Mouse (Mus musculus) T-helper 2 cell (primary cell): Measurements from ENCODE around the gene Vac14.

Source experiments
- in situ Hi-C: fragments of 300-600 bp; cut with MboI, MseI; formaldehyde crosslinking; loops from one replicate; pipeline ENCODE4 v1.15.1; 2025; ENCODE audit warnings: high pct_unique_total_duplicates

Vac14 gene

GRCm38 (mm10) chr8:110745162-110745561 is 126.8 kb downstream of the Vac14 start:
- in situ Hi-C loops: no loop called here

GRCm38 (mm10) chr8:110746661-110747060 is 128.3 kb downstream of the Vac14 start:
- in situ Hi-C loops: no loop called here

- in situ Hi-C loops: no loop called here
These were observed 131.2 kb downstream of the Vac14 start for GRCm38 (mm10) chr8:110749500-110750170.

GRCm38 (mm10) chr8:110750269-110750668 is 131.9 kb downstream of the Vac14 start:
- in situ Hi-C loops: no loop called here

- in situ Hi-C loops: no loop called here
These were observed 133.1 kb downstream of the Vac14 start for GRCm38 (mm10) chr8:110751490-110751889.

- in situ Hi-C loops: no loop called here
These were observed 136.3 kb downstream of the Vac14 start for GRCm38 (mm10) chr8:110754713-110755112.

- in situ Hi-C loops: no loop called here
These were observed 137.3 kb downstream of the Vac14 start for GRCm38 (mm10) chr8:110755511-110756170.

- in situ Hi-C loops: no loop called here
These were observed 137.8 kb downstream of the Vac14 start for GRCm38 (mm10) chr8:110756196-110756595.

- in situ Hi-C loops: loop anchor here (10.0 kb wide), 1 partner anchor 56 kb away; no protein-coding TSS in a partner anchor
These were observed 142.0 kb downstream of the Vac14 start for GRCm38 (mm10) chr8:110760280-110760940.

GRCm38 (mm10) chr8:110761185-110761584 is 142.8 kb downstream of the Vac14 start:
- in situ Hi-C loops: loop anchor here (10.0 kb wide), 1 partner anchor 56 kb away; no protein-coding TSS in a partner anchor

- in situ Hi-C loops: loop anchor here (10.0 kb wide), 1 partner anchor 57 kb away; no protein-coding TSS in a partner anchor
These were observed 143.6 kb downstream of the Vac14 start for GRCm38 (mm10) chr8:110761988-110762387.

- in situ Hi-C loops: loop anchor here (10.0 kb wide), 1 partner anchor 60 kb away; no protein-coding TSS in a partner anchor
These were observed 146.3 kb downstream of the Vac14 start for GRCm38 (mm10) chr8:110764671-110765070.

- in situ Hi-C loops: loop anchor here (10.0 kb wide), 1 partner anchor 62 kb away; no protein-coding TSS in a partner anchor
These were observed 148.9 kb downstream of the Vac14 start for GRCm38 (mm10) chr8:110767261-110767660.
